Mouse (Mus musculus) spleen, adult 10 weeks (tissue): ENCODE data around the gene Fam217b. TPM values are rescaled to one million over a fixed set of nuclear protein-coding genes. Genes with fewer than 3 reads are reported as not detected.

ENCODE experiments used
- polyA plus RNA-seq: library from polyadenylated mRNA; stranded (reverse); fragments of 350-450 nt; fragmentation: Illumina TruSeq; extraction: RNeasy Lipid Tissue Mini Kit (QIAGEN cat#74804); gene quantifications from one replicate; pipeline ENCODE4 v1.2.3, GENCODE M21; 2015; ENCODE audit warnings: low replicate concordance; ENCODE audit not compliant: insufficient read depth

Gene Fam217b
- polyA plus RNA-seq, result 2.8 TPM

GRCm38 (mm10) chr2:178414261-178415149 is at the start of gene Fam217b, which contains the start of gene Ppp1r3d:
TSS of gene Fam217b (plus strand) at chr2:178414524.
TSS of gene Ppp1r3d (minus strand) at chr2:178414472.

GRCm38 (mm10) chr2:178407053-178407815 is 7.1 kb upstream of the Fam217b start, which contains the start of gene Sycp2:
TSS of gene Sycp2 (minus strand) at chr2:178407685.

GRCm38 (mm10) chr2:178430231-178430630 is 15.9 kb downstream of the Fam217b start, which contains the start of gene Cdh26:
TSS of gene Cdh26 (plus strand) at chr2:178430531.

Other genes with a start within 250 kb of the Fam217b start
- gene Sycp2, start 6.8 kb upstream of the Fam217b start, polyA plus RNA-seq, result 0.58 TPM
- gene Ppp1r3d, start 52 bp upstream of the Fam217b start, polyA plus RNA-seq, result 1.5 TPM
- gene Cdh26, start 16.0 kb downstream of the Fam217b start, polyA plus RNA-seq, result not detected